Mouse (Mus musculus) ES-CJ7 (cell line): ENCODE measurements around the gene Rplp1.

Experiments used
- DNase-seq: peaks from one replicate; pipeline ENCODE4 v3.0.0; 2011; ENCODE audit warnings: low read depth, low spot score

Rplp1 gene

GRCm38 (mm10) chr9:61911300-61912128, 2.8 kb downstream of the Rplp1 start:
- no peak for DNase-seq

- peak; percentile 82 for DNase-seq
Measured at GRCm38 (mm10) chr9:61910526-61911256, 3.7 kb downstream of the Rplp1 start.

- DNase-seq, result no peak
Measured at GRCm38 (mm10) chr9:61909633-61910032, 4.7 kb downstream of the Rplp1 start.

DNA sequence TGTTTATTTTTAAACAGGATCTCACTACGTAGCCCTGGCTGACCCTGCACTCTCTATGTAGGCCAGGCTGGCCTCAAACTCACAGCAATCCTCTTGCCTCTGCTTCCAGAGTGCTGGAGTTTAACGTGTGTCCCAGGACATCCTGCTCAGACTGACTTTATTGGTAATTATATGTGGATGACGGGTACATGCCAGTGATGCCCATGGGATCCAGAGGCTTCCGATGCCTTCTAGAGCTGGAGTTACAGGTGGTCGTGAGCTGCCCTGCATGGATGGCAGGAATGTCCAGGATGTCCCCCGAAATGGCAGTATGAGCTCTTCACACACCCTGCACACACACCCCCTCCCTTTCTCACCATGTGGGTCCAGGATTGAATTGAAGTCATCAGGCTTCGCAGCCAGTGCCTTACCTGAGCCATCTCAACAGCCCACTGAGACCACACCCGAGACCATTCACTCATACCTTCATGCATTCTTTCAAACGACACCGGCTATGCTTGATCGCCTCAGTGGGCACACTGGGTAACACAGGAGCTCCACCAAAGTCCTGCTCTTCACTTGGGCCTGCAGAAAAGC, 5.4 kb downstream of the Rplp1 start:
- DNase-seq, result peak; percentile 53

GRCm38 (mm10) chr9:61908341-61908740, 6.0 kb downstream of the Rplp1 start:
- no peak for DNase-seq

- DNase-seq, result no peak
Measured at GRCm38 (mm10) chr9:61907621-61908295, 6.6 kb downstream of the Rplp1 start.

GRCm38 (mm10) chr9:61906912-61907311, 7.4 kb downstream of the Rplp1 start:
- peak; percentile 86 for DNase-seq

- no peak for DNase-seq
Measured at GRCm38 (mm10) chr9:61905576-61905975, 8.8 kb downstream of the Rplp1 start.

GRCm38 (mm10) chr9:61904201-61904600, 10.1 kb downstream of the Rplp1 start:
- no peak for DNase-seq

DNA sequence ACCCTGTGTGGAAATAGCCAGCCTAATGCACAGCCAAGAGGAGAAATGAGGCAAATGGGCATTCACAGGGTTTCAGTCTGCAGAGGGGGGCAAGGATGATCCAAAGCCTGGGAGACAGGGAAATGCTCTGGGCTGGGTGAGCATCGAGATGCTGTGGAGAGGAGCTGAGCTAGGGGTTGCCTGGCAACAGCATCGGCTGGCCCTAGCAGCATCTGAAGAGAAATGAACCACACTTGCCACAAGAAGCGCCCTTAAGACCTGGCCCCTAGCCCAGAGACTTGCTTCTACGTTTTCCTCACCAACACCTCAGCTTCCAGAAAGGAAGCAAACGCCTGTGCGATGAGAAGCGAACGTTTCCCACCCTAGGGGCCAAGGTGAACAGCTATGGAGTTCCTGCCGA, 11.9 kb downstream of the Rplp1 start:
- DNase-seq, result no peak

- DNase-seq, result no peak
Measured at GRCm38 (mm10) chr9:61901574-61901973, 12.8 kb downstream of the Rplp1 start.

DNA sequence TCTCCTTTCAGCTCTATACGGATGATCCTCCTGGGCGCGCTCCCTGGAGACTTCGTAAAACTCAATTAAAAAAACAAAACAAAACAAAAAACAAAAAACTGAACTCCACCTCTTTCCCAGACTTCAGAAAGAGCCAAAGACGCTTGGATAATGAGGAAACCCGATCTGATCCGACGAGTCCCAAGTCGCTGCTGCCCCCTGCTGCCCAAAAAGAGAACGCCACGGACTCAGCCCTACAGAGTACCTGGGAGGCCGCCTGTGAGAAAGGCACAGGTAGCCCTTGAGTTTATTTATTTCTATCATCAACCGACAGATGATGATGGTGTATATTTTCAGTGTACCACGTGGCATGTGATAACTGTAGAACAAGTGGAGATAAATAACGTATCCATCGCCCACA, 14.5 kb downstream of the Rplp1 start:
- peak; percentile 70 for DNase-seq

DNA sequence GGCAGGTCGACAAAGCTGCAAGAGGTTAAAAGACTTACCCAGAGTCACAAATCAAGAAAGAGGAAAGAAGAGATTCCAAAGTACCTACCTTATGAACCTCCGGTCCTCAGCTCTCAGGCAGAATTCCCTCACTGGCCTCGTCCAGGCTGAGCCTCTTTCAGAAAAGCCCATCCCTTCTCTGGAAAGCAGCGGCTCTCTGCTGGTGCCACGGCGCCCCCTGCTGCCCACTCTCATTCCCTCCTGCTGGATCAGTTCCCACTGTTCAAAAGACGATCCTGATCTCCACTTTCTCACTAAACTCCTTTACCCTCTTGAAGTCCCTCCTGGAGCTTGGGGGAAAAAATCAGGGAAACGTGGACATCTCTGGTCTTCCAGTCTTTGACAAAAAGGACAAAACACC, 15.9 kb downstream of the Rplp1 start:
- peak; percentile 71 for DNase-seq

DNA sequence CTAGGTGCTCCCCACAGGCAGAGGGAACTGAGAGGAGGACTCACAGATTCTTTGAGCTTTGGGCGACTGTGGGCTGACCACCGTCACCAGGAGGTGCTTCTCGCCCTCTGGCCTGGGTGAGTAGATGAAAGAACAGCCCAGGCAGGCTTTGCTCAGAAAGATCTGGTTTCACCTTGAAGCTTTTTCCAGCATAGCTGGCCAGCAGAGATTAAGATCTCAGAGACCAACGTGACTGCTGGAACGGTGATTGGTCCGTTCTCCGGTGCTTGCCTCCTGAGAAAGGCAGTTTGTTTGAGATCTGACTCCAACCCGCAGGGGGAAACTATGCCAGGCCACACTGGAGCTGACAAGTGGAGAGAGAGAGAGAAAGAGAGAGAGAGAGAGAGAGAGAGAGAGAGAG, 19.3 kb downstream of the Rplp1 start:
- DNase-seq, result no peak

GRCm38 (mm10) chr9:61889855-61890254, 24.5 kb downstream of the Rplp1 start:
- DNase-seq, result no peak

- no peak for DNase-seq
Measured at GRCm38 (mm10) chr9:61887661-61888379, 26.5 kb downstream of the Rplp1 start.

DNA sequence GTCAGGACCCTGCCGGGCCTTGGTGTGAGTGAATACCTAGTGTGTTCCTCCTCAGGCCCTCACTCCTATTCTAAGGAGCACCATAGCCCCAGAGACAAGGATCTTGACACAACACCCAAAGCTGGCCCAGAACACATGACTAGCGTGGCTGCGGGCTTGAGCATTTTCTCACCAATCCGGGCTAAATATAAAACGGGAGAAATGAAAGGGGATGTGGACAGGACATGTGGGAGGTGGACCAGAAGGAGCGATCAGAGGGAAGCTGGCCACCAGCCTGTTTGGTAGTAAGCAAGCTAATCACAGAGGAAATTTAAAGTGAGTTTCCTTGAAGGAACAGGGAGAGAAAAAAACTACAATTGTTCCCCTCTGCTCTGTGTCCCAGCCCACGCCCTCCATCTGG, 28.4 kb downstream of the Rplp1 start:
- no peak for DNase-seq

GRCm38 (mm10) chr9:61884936-61885335, 29.4 kb downstream of the Rplp1 start:
- no peak for DNase-seq

GRCm38 (mm10) chr9:61884375-61884774, 30.0 kb downstream of the Rplp1 start:
- DNase-seq, result no peak

DNA sequence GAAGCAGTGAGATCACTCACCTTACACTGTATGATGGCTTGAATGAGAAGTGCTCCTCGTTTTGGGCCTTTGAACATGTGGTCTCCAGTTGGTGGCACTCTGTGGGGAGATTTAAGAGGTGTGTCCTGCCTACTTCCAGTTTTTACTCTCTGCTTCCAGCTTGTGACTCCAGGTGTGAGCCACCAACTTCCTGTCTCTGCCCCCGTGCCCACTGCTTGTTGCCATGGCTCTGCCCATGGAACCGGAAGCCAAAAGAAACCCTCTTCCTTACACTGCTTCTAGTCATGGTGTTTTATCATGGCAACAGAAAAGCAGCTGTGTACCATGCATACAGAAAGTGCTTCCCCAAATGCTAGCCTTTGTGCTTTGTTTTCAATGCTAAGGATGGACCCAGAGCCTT, 32.2 kb downstream of the Rplp1 start:
- no peak for DNase-seq

GRCm38 (mm10) chr9:61878889-61879288, 35.5 kb downstream of the Rplp1 start:
- DNase-seq, result peak; percentile 89
